Mouse (Mus musculus) MN1 (cell line): ENCODE data around the gene Slc35e3.

Experiments
- DNase-seq: peaks from one replicate; pipeline ENCODE4 v3.0.0-alpha.2; 2016; ENCODE audit warnings: low spot score

Gene Slc35e3

DNA sequence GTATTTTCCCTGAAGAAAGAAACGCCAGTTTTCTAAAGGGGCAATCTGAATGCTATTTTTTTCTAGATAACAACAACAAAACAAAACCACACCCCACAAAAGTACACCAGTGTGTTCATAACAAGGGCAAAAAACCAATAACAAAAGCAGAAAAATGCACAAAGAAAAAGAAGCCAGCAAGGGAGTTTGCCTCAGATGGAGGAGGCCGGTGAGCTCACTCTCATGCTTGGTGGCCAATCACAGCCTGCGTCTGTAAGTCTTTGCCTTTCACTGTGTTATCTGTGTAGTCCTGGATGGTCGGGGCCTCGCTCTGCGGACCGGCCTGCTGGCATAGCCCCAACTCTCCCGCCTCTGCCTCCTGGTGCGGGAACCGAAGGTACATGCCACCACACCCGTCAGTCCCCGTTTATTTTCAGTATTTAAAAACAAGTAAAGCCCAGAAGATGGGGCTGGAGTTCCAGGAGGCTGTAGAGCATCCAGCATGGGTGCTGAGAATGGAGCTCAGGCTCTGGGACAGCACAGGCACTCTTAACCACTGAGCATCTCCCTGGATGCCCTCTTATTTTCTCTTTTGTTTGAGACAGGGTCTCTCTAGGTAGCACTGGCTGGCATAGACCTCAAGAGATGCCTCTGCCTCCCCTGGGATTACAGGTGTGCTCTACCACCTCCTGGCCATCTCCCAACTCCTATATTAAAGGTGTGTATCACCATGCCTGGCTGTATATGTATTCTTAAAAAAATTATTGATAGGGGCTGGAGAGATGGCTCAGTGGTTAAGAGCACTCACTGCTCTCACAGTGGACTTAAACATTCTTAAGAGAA lies 30.3 kb upstream of the Slc35e3 start:
- DNase-seq, result no peak

- DNase-seq, result no peak
Observed at GRCm38 (mm10) chr10:117775401-117776144, 29.4 kb upstream of the Slc35e3 start.

DNA sequence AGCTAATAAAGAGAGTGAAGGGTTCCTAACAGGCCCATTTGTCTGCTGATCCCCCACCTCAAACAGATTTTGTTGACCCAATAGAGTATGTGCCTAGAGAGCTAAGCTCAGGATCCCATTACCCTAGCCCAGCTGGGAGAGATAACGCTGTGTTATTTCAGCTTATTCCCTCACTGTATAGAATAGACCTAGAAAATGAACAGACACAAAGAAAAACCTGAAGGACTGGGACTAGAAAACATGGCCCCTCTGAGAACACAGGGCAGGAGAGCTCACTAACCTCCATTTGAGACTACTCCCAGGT lies 28.6 kb upstream of the Slc35e3 start:
- DNase-seq, result no peak

GRCm38 (mm10) chr10:117774011-117774816 lies 28.0 kb upstream of the Slc35e3 start:
- DNase-seq, result no peak

GRCm38 (mm10) chr10:117773106-117773720 lies 27.0 kb upstream of the Slc35e3 start:
- no peak for DNase-seq

DNA sequence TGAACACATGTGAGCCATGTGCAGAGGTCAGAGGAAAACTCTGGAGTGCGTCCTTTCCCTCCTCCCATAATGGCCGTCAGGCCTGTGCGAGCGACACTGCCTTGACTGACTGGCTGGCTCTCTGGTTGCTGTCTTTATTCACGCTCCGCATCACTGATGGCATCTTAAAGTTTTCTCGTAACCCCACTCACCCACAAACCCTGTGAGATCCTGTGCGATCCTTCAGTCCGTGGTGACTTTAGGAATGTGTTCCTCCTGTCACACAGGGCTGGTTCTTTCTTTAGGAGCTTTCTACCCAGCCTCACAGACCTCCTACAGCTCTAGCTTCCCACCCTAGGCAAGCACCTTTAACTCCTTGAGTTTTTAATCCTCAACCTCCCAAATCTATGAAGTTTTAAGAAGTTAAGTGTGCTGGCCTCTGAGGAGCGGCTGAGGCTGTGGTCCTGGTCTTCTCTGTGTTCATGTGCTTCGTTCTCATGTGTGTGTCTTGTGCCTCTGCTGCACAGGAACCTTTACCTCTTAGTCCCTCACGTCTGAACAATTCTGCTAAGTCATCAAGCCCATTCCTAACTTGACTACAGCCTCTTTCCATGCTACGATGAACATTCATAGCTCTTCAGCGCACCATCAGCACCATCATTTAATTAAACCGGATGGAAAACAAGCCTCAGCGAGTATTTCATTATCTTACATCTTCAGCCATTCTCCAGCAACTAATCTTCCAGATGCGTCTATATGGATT lies 26.4 kb upstream of the Slc35e3 start:
- DNase-seq, result peak; percentile 43

- no peak for DNase-seq
Observed at GRCm38 (mm10) chr10:117771131-117771510, 25.0 kb upstream of the Slc35e3 start.

DNA sequence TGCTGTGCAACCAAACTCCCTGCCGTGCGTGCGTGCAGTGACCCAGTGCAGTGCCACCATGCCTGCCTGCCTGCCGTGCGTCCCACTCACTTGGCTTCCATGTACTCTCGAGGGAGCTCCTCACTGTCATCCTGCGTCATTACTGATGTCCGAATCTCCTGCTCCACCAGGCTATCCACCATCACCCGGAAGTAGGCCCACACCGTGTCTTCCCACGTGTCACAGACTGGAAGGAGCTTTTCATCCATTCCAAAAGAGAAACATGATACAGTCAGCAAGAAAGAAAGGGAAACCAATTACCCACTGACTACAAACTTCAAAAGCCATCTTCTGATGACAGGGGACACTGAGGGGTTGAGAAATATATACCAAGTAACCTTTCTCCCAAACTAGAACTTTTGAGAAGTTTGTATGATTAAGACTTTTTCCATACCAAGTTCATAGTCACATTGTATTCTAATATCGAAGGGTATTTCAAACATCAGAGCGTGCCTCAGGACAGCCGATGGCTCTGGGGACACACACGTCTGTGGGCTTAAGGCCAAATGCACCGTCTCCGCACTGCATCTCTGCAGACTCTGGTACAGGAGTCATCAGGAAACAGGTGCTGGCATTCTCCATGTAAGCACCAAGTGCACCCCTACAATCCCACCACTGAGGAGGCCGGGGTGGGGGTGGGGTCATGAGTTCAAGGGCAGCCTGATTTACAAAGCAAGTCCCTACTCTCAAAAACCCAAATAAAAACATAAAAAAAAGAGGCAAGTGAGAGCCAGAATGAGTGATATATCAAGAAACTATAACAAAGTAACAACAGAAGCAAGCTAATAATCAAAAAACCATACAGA lies 24.3 kb upstream of the Slc35e3 start:
- no peak for DNase-seq

DNA sequence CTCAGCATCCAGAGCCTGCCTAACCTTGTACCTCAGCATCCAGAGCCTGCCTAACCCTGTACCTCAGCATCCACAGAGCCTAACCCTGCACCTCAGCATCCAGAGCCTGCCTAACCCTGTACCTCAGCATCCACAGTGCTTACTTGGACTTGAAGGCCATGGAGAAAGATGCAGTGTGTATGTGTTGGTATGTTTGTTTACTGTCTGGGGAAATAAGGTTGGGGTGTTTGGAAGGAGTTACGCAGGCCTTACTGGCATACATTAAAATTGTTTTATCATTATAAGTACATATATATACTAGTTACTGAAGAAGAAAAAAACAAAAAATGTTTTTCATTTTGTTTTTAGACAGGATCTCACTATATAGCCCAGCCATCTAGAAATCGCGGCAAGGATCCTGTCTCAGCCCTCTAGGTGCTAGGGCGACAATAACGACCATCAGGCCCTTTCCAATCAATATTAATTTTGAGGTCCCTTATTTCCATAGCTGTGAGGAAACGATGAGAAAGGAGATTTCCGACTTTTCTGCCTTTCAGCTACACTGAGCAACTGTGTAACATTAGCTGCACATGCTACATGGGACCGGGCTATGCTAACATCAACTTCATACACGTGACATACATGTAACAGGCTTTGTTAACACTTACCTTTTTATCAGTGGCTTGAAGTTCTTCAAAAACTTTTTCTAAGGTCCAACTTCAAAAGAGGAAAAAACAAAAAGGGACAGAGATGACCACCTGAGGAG lies 23.5 kb upstream of the Slc35e3 start:
- no peak for DNase-seq

DNA sequence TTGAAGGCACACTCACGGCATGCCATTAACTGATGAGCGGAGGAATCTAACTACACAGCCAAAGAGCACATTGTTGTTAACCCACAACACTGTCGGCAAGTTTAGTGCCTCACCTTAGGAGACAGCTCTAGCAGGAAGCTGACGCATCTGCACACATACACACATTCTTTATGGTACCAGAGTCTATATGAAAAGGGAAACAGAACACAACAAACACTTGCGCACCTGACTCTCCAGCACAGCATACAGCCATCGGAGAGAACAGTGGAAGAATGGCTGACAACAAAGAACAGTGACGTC lies 21.9 kb upstream of the Slc35e3 start:
- DNase-seq, result no peak

DNA sequence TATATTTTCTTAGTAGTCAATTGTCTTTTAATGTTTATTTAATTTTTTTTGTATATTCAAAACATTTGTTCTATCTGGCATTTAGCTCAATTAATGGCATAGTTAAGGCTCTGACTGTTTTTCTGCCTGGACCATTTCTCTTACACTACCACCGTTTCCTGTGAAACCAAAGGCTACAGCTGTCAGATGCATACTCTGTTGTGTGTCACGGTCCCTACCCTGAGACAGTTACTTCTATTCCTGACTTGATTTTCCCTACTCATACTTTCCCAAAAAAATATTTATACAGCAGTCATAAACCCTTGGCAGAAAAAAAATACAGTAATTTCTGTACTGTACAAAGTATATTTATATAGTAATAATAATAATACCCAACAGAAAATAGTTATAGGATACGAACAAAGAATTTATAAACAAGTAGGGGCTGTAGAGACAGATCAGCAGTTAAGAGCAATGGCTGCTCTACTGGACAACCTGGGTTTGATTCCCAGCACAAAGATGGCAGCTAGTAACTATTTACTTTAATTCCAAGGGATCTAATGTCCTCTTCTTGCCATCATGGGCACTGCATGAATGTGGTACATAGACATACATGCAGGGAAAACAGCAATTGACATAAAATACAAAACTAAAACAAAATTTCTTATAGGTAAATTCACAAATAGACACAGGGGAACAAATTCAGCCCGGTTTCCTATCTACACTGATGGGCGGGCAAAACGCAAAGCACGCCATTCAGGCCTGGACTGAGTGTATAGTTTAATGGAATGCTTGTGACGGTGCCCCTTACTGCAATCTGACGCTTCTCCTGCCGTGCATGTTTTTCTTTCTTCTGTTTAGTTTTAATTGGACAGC lies 21.3 kb upstream of the Slc35e3 start:
- DNase-seq, result no peak

DNA sequence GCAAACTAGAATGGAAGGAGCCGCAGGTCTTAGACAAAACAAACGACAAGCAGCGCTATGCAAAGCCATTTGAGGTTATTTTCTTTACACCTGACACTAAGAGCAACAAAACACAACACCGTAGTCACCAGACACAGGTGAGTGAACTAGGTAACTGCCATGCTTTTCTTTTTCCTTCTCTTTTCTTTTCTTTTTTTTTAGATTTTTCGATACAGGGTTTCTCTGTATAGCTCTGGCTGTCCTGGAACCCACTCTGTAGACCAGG lies 20.7 kb upstream of the Slc35e3 start:
- DNase-seq, result no peak

GRCm38 (mm10) chr10:117766111-117766895 lies 20.1 kb upstream of the Slc35e3 start:
- no peak for DNase-seq

DNA sequence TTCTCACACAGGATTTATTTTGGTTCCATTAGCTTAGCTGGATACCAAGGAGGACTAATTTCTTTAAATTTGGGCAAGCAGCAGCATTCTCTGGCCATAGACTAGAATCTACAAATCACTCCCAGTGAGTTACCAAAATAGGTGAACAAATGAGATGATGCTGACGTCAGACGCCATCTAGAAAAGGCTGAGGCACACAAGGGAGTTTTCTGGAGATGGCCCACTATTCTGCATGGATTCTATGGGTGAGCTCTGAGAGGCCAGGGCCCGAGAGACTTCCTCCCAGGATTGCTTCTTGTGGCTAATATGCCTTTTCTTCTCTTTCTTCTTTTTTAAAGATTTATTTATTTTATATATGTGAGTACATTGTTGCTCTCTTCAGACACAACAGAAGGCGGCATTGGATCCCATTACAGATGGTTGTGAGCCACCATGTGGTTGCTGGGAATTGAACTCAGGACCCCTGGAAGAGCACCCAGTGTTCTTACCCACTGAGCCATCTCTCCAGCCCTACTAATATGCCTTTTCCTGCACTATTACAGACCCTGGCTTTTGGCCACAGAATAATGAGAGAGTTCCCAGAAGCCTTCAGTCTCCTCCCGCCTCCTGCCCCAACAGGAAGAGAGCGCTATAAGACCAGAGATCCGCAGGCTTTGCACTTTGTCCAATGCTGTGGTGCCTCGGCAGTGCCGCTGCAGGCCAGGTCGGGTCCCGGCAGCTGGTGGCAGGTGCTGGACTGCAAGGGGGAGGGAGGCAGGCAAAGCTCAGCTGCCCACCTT lies 19.1 kb upstream of the Slc35e3 start:
- no peak for DNase-seq

GRCm38 (mm10) chr10:117764598-117764997 lies 18.4 kb upstream of the Slc35e3 start:
- no peak for DNase-seq

GRCm38 (mm10) chr10:117763588-117764190 lies 17.5 kb upstream of the Slc35e3 start:
- no peak for DNase-seq

- no peak for DNase-seq
Observed at GRCm38 (mm10) chr10:117762966-117763365, 16.8 kb upstream of the Slc35e3 start.
